Mouse (Mus musculus) urinary bladder, adult 2 months (tissue): ENCODE data around the gene Tmem171. TPM values are rescaled to one million over a fixed set of nuclear protein-coding genes. Genes with fewer than 3 reads are reported as not detected.

ENCODE experiments used
- DNase-seq: peaks from one replicate; pipeline ENCODE4 v3.0.0; 2022; ENCODE audit warnings: low spot score
- polyA plus RNA-seq: library from polyadenylated mRNA; depleted of rRNA; stranded (reverse); fragments of >200 nt; gene quantifications from 2 replicates; pipeline ENCODE4 v1.2.3, GENCODE M21; 2012

Gene Tmem171
- polyA plus RNA-seq, 1 experiment = 0.14 TPM

DNA sequence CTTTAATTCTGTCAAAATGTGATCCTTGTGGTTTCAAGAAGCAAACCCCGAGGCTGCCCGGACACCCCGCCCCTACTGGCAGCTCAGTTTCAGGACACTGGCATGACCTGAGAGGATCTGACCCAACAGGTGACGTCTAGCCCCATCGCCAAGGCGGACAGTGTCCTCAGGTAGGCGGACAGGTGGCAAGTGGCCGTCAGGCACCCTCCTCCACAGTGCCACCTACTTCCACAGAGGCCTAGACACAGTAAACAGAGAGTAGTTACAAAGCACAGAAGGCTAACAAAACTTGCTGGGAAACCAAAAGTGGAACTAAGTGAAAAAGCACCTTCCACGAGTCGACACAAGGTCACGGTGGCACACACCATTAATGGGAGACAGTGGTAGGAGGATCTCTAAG, 1.3 kb downstream of the Tmem171 start:
- no peak for DNase-seq

DNA sequence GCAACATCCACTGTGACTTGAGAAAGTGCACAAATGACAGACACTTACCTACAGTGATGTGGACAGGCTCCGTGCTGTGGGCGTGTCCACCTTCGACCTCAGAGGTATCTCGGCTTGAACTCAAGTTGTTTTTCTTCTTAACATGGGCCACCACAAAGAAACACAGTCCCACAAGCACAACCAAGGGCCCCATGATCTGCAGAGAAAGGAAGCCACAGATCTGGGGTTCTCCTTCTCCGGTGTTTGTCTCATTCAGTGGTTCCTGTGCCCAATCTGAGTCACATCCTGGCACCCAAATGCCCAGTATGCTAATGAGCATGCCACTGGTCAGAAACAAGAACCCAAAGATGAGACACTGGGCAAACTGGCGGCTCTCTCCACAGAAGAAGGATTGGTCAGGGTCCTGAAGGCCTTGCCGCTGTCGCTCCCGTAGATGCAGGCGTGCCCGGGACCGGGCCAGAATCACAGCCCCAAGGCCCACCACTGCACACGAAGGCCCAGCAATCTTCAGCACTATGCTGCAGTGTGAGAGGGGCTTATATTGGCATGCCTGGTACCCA, 2.6 kb downstream of the Tmem171 start:
- DNase-seq = no peak

DNA sequence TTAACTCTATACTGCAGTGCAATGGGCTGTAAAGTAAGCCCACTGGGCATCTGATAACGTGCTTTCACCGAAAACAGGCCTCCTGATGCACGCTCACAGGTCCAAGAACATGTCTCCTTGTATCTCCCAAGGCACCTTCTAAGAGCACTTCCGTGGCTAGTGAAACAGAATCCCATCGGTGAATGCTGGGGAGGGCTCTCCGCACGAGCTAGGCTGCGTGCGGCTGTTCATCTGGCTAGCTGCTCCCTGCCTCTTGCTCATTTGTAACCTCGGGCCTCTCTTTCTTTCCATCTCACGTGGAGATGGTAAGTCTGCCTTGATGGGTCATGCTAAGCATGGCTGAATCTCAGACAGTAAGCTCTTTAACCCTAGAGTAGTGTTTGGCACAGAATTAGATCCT, 3.7 kb downstream of the Tmem171 start:
- DNase-seq = no peak

- no peak for DNase-seq
These were observed 4.9 kb downstream of the Tmem171 start for GRCm38 (mm10) chr13:98689605-98690290.

- DNase-seq = no peak
These were observed 6.7 kb downstream of the Tmem171 start for GRCm38 (mm10) chr13:98687931-98688330.

GRCm38 (mm10) chr13:98684144-98684900, 10.3 kb downstream of the Tmem171 start:
- DNase-seq = no peak

DNA sequence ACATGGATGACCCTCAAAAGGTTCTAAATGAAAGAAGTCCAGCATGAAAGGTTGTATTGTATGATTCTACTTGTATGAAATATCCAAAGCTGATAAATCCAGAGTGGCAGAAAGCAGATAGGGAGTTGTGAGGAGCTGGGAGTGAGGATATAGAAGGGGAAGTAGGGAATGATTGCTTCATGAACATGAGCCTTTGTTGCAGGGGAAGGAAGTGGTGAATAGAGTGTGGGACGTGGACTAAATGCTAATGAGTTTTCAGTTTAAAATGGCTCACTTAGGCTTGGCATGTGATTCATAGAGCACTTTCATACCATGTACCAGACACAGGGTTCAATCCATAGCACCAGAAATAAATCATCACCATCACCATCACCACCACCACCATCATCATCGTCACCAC, 11.2 kb downstream of the Tmem171 start:
- no peak for DNase-seq

GRCm38 (mm10) chr13:98680470-98681060, 14.1 kb downstream of the Tmem171 start:
- no peak for DNase-seq

- no peak for DNase-seq
These were observed 15.0 kb downstream of the Tmem171 start for GRCm38 (mm10) chr13:98679631-98680041.

GRCm38 (mm10) chr13:98679230-98679629, 15.4 kb downstream of the Tmem171 start:
- DNase-seq = no peak

DNA sequence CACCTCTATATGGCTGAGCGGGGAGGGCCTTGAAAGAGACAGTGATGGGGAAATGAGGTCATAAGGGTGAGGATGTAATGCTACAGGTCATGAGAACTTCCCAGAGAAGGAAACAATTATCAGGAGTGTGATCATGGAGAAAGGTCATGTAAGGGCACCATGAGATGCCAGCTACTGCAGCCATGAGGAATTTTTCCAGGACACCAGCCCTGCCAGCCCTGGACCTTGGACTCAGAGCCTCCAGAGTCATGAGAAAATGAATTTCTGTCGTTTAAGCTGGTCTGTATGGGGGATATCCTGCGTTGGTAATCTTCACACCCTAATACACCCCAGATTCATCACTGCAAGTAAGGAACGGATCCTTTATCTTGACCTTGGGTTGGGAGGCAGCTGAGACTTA, 20.7 kb downstream of the Tmem171 start:
- no peak for DNase-seq

DNA sequence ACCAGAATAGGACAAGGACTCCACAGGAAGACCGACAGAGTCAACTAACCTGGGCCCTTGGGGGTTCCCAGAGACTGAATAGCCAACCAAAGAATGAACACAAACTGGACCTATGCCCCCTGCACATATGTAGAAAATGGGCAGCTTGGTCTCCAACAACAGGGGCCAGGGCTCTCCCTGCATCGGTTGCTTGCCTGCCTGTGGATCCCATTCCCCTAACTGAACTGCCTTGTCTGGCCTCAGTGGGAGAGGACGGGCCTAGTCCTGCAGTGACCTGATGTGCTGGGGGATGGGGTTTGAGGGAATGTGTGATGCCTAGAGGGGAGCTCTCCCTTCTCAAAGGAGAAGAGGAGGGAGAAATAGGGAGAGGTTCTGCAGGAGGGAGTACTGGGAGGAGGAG, 25.3 kb downstream of the Tmem171 start:
- DNase-seq = no peak

DNA sequence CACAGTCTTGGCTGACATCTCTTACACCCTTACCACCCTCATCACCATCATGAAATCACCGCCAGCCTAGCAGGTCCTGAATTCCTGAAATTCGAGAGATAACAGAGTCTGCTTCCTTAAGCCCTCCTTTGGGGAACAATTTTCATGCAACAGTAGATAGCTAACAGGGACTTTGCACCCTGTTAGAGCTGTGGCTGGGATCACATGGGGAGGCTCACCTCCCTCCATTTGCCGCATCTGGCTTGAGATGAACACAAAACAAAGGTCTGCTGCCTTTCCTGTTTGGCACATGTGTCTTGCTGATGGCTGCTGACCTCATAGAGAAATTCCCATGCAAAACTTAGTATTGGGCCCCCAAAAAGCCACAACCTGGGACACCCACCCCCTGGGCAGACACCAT, 27.3 kb downstream of the Tmem171 start:
- DNase-seq = no peak

- no peak for DNase-seq
These were observed 29.4 kb downstream of the Tmem171 start for GRCm38 (mm10) chr13:98665240-98665639.

- DNase-seq = no peak
These were observed 32.4 kb downstream of the Tmem171 start for GRCm38 (mm10) chr13:98662173-98662675.

- no peak for DNase-seq
These were observed 38.6 kb downstream of the Tmem171 start for GRCm38 (mm10) chr13:98656034-98656471.

GRCm38 (mm10) chr13:98655346-98655745, 39.3 kb downstream of the Tmem171 start:
- no peak for DNase-seq

- no peak for DNase-seq
These were observed 40.3 kb downstream of the Tmem171 start for GRCm38 (mm10) chr13:98654129-98654939.

GRCm38 (mm10) chr13:98652194-98652593, 42.4 kb downstream of the Tmem171 start:
- no peak for DNase-seq

GRCm38 (mm10) chr13:98651228-98651977, 43.2 kb downstream of the Tmem171 start:
- DNase-seq = no peak
